Mouse (Mus musculus): ENCODE results near the gene Ints6.
A peak's percentile ranks its signal among the peaks of the same experiment; 100 is the strongest.

Gene Ints6

GRCm38 (mm10) chr14:62761036-62761881 lies at the start of gene Ints6:
Gene Ints6 (minus strand): TSS chr14:62761169.
- peak; percentile 98 for DNase-seq (ENCODE audit: low spot score)

DNA sequence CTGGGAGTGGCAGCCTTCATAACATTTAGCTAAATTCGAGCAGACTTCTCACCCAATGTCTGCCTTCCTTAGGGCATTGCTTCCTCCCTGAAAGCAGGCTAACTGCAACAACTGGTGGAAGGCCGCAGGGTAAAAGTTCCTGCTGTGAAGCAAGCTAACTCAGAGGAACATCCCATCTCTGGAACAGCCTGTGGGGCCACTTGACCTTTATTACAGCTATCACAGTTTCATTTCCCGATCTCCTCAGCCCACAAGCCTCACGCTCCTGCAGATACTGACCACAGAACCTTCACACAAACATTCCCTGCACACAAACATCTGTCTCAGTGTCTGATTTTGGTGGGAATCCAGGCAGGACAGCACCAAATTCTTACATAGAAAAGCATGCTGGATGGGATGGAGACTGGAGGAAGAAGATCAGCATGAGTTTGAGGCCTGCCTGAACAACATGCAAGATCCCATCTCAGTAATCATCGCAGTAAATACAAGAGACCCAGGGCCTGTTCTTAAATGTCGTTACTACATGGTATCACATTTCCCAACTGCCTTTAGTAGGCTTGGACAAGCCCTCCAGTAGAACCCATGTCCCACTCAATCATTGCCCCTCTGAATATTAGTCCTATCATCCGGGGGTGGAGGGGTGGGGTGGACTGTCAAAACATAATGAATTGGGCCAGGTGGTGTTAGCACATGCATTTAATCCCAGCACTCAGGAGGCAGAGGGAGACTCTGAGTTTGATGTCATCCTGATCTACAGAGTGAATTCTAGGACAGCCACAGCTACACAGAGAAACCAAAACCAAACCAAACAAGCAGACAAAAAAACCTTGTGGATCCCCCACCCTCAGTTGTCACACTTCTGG lies 47.9 kb upstream of the Ints6 start:
- no peak for DNase-seq (ENCODE audit: low spot score)

DNA sequence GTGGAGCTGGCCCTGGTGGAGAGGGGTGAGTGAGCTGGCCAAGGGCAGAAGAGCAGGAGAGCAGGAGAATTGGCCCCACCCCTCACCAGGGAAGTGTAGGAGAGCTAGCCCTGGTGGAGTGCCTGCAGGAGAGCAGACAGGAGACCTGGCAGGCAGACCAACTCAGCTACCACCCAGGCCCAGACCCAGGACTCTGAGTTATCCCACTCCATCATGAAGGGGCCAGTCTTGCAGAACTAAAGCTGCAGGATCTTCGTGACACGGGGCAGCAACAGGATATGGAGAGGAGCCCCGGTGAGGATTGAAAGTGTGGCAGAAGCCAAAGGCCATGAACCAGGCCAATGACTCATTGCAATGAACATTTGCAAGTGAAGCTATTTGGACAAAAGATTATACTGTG lies 46.0 kb upstream of the Ints6 start:
- no peak for DNase-seq (ENCODE audit: low spot score)

- no peak for DNase-seq (ENCODE audit: low spot score)
Observed at GRCm38 (mm10) chr14:62803204-62803603, 42.2 kb upstream of the Ints6 start.

DNA sequence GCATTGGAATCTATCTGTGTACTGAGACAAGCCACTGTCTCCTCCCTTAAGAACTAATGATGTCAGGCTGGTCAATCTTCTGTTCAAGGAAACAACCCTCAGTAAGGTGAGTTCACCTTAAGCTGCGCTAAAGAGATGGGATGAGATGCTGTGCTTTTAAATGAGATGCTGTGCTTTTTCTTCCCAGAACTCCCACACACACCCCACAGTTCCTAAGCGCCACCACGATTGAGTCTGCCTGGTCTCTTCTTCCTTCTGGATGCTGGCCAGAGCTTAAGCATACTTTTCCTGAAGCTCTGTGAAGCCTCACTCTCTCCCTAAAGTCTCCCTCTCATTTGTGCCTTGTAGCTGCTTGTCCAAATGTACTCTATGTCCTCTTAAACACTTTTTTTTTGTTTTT lies 39.8 kb upstream of the Ints6 start:
- DNase-seq (ENCODE audit: low spot score) = no peak

DNA sequence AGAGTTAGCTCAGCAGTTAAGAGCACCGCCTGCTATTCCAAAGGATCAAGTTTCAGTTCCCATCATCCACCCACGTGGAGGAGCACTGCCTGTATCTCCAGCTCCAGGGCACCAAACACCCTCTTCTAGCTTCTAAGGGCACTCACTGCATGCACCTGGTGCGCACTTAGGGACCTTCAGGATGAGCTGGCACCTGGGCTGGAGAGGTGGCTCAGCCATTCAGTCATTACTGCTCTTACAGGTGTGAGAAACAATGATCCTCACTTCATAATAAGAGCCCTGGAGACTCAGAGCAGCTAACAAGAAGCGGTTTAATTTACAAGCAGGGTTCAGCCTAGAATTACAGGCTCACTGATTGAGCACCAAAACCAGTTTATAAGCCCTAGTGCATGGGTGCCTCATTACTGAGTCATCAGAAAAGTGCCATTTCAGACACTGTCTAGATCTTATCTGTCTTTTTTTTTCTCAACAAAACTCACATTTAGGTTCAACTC lies 37.7 kb upstream of the Ints6 start:
- no peak for DNase-seq (ENCODE audit: low spot score)

DNA sequence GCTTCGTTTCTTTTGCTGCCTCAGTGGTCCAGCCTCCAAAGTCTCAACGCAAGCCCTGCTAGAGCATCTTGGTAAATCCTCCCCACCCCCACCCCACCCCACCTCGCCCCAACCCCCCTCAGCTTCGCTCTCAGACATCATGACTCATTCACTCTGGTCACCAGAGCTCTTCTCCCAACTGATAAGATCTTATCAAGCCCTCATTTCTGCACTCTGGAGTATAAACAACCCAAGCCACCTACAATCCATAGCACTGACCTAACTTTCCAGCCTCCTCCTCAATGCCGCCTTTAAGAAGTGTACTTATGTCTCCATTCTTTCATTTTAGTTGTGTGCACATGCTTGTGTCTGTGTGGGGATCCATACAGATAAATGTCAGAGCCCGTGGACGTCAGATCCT lies 34.8 kb upstream of the Ints6 start:
- no peak for DNase-seq (ENCODE audit: low spot score)

DNA sequence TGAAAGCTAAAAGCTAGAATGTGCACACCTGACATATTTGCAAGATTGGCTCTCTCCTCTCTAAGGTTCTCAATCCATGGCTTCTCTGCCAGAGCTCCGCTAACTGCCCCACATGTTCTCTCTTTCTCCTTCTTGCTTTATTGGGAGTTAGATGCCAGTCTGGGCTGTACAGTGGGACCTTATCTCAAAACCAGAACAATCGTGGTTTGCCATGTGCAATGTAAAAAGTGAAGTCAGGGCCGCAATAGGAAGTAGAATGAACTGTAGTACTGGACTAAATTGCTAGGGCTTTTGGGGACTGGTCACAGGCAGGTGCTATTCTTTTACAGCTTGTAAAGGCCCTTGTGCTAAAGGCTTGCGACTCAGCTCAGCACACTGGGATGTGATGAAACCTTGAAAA lies 28.3 kb upstream of the Ints6 start:
- no peak for DNase-seq (ENCODE audit: low spot score)

- DNase-seq (ENCODE audit: low spot score) = no peak
Observed at GRCm38 (mm10) chr14:62782981-62783380, 22.0 kb upstream of the Ints6 start.

DNA sequence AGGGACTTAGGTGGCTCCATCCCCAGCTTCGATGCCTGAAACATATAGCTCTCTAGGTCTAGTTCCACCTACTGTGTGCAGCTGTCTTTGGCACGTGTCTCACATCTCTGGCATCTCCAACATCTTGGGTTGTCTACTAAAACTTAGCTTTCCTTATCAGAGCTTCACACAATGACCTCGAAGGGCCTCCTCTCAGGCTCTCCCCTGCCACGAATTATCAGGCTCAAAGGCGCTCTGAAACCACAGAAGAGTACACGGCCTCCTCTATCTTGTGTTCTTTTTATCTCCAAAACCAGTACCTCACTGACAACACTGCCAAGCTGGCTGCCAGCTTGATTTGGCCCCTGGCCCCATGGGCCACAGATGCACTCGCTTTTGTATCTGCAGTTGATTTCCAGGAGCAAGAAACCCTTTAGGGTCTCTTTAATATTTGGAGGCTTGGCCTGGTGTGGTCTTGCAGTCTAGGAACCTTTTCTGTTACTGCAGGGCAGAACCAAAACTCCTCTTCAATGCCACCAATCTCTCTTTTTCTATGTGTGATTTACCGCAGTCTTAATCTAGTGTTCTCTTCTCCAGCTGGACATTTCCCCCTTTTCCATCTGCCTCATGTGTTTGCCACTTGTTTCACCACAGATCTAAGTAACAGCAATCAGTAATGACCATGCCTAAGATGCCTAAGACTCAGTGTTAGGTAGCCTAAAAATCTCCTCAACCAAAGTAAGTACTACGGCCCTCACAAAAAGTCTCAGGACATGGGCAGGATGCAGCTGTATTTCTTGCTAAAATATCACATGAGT lies 19.7 kb upstream of the Ints6 start:
- no peak for DNase-seq (ENCODE audit: low spot score)

GRCm38 (mm10) chr14:62778095-62778494 lies 17.1 kb upstream of the Ints6 start:
- DNase-seq (ENCODE audit: low spot score) = no peak

DNA sequence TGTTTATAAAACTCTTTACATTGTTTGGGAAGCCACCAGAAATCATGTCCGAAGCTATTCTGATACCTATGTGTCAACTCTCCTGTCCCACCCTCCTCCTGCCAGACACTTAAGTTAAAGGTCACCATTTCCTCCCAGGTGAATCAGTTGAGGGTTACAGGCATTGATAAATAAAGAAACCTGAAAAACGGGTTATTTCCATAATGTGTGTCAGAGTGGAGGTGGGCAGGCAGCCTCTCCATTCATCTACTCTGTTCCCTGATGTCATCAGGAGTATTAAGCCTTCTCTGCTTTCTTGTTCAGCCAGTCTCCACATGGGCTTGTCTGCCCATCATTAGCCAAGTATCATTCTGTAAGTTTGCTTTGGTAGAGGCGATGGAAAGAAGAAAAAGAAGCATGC lies 14.1 kb upstream of the Ints6 start:
- no peak for DNase-seq (ENCODE audit: low spot score)

DNA sequence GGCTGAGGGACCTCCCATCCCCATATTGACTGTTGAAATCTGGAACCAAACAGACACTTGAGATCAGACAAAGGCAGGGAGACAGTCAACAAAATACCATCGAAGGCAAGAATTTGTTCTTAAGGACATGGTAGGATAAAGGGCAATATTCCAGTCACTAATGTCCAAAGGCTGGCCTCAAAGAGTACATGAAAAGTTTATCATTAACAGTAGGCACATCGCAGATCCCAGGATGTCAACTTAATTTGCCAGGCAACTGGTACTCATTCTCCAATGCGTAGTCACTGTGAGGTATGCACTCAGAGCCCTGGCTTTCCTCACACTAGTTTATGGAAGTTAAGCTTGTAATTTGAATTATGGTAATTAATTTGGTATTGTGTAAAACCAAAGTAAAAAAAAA lies 13.3 kb upstream of the Ints6 start:
- DNase-seq (ENCODE audit: low spot score) = no peak

- DNase-seq (ENCODE audit: low spot score) = no peak
Observed at GRCm38 (mm10) chr14:62773766-62774165, 12.8 kb upstream of the Ints6 start.

DNA sequence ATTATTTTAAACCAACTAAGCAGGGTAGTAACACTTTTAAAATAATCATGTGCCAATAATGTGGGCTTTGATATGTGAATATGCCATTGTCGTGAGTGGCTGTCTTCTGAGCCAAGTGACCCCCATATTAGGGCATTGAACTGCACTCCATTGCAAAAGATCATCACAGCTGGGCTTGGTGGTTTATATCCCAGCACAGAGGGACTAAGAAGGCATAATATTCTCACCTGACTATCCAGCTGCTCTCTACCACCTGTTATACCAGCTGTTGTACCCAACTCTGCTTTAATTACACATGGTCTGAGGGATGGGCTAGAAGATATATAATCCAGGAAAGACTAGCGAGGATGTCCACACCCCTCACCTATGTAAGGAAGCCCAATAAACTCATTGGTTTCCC lies 4.4 kb upstream of the Ints6 start:
- DNase-seq (ENCODE audit: low spot score) = no peak

GRCm38 (mm10) chr14:62764371-62764770 lies 3.4 kb upstream of the Ints6 start:
- no peak for DNase-seq (ENCODE audit: low spot score)

DNA sequence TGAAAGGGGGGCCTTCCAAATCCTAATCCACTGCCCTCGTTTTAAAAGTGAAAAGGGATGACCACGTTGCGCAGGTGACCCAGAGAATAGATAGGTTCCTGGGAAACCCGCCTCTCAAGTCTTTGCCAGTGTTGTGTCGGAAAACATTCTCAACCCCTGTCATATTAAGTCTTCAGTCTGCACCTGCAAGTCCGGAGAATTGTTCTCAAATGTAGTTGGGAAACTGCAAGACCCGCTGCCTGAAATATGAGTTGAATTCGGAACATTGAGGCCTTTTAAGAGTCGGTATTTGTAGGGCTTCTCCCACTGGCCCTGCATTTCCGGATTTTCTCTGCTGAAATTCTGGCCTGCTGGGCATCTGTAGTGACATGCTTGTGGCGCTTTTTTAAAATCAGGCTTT lies 974 bp upstream of the Ints6 start:
- no peak for DNase-seq (ENCODE audit: low spot score)

GRCm38 (mm10) chr14:62760321-62761035 lies 491 bp downstream of the Ints6 start:
- peak; percentile 20 for DNase-seq (ENCODE audit: low spot score)

GRCm38 (mm10) chr14:62759771-62760320 lies 1.1 kb downstream of the Ints6 start:
- DNase-seq (ENCODE audit: low spot score) = peak; percentile 45

GRCm38 (mm10) chr14:62758714-62759113 lies 2.3 kb downstream of the Ints6 start:
- no peak for DNase-seq (ENCODE audit: low spot score)

DNA sequence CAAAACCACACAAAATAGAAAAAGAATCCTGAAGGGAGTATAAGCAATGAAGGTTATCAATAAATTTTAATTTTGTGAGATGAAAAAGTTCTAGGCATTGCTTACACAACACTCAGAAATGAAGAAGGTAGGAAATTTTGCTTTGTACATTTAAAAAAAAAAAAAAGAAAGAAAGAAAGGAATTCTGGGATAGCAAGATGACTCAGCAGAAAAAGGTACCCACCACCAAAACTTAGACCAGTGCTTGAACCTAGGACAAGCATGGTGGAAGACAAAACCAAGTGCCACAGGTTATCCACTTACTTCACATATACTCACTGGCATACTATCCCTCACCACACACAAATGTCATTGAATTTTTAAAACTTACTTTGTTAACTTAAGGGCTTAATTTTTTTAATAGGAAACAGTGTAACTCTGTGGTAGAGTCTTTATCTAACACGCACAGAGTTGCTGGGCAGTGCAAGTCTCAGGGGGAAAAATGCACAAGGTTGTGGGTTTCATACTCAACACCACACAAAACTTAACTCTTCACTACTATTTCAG lies 5.8 kb downstream of the Ints6 start:
- DNase-seq (ENCODE audit: low spot score) = no peak
